In genomic region chr16:23272521-23273230, GRCm38 (mm10) we compare ENCODE assay signal across 8 mouse cellular contexts. TPM values are rescaled to one million over a fixed set of nuclear protein-coding genes. Genes with fewer than 3 reads are reported as not detected.
DNase-seq lines count a peak whose midpoint lies in the region; ATAC-seq lines count a peak whose summit lies in the region.
"Had no signal": no experiment of that assay in that cellular context is flagged by ENCODE, and none has a peak within 500 bp of the region (broad histone marks: within the 10 kb centered on the region; RNA-seq: fewer than 3 reads in every experiment).

No protein-coding gene starts in this region.

- no peaks in the 10 kb centered on the region for H3K9me3 ChIP-seq in hindbrain, embryonic 10.5 days
- no peaks in the 10 kb centered on the region for H3K9me3 ChIP-seq in hindbrain, embryonic 11.5 days (ENCODE audit: control insufficient read depth, low read length)
- H3K9me3 ChIP-seq in embryonic facial prominence, embryonic 10.5 days: no peaks in the 10 kb centered on the region
- no peaks in the 10 kb centered on the region for H3K9me3 ChIP-seq in neural tube, embryonic 15.5 days (replicated peaks)
- H3K9me3 ChIP-seq: midbrain, embryonic 12.5 days had no signal

- H3K36me3 ChIP-seq in hindbrain, embryonic 10.5 days: no peaks in the 10 kb centered on the region
- no peaks in the 10 kb centered on the region for H3K36me3 ChIP-seq in hindbrain, embryonic 11.5 days (ENCODE audit: control insufficient read depth, insufficient read depth, low read length)
- H3K36me3 ChIP-seq in embryonic facial prominence, embryonic 10.5 days (replicated peaks): peaks cover 5% of the 10 kb centered on the region; the same call in 1 of the 2 replicates
- H3K36me3 ChIP-seq in neural tube, embryonic 15.5 days: no peaks in the 10 kb centered on the region
- H3K36me3 ChIP-seq: midbrain, embryonic 12.5 days had no signal

- H3K4me3 ChIP-seq in hindbrain, embryonic 10.5 days: no peak overlapping the region
- no peak overlapping the region for H3K4me3 ChIP-seq in hindbrain, embryonic 11.5 days (ENCODE audit: low read depth, low read length)
- H3K4me3 ChIP-seq in embryonic facial prominence, embryonic 10.5 days: no peak overlapping the region
- no peak overlapping the region for H3K4me3 ChIP-seq in neural tube, embryonic 15.5 days (replicated peaks)
- H3K4me3 ChIP-seq: midbrain, embryonic 12.5 days had no signal

- 60% methylated on average over 9 of the region's 9 CpGs for WGBS in hindbrain, embryonic 10.5 days
- 61% methylated on average over 9 of the region's 9 CpGs for WGBS in hindbrain, embryonic 11.5 days
- WGBS in embryonic facial prominence, embryonic 10.5 days: 57% methylated on average over 9 of the region's 9 CpGs
- WGBS in neural tube, embryonic 15.5 days: 61% methylated on average over 9 of the region's 9 CpGs

- no peak overlapping the region for H3K9ac ChIP-seq in hindbrain, embryonic 11.5 days (ENCODE audit: low read depth, low read length)
- no peak overlapping the region for H3K9ac ChIP-seq in neural tube, embryonic 15.5 days (replicated peaks)
- H3K9ac ChIP-seq: midbrain, embryonic 12.5 days had no signal

- H3K4me2 ChIP-seq in hindbrain, embryonic 11.5 days (replicated peaks; ENCODE audit: low read depth, low read length): no peak overlapping the region
- no peak overlapping the region for H3K4me2 ChIP-seq in neural tube, embryonic 15.5 days
- H3K4me2 ChIP-seq: midbrain, embryonic 12.5 days had no signal

- H3K27ac ChIP-seq in hindbrain, embryonic 10.5 days: peak overlapping the region; percentile 83; the same call in 1 of the 2 replicates
- H3K27ac ChIP-seq in hindbrain, embryonic 11.5 days (ENCODE audit: low read depth, low read length): no peak overlapping the region
- H3K27ac ChIP-seq in embryonic facial prominence, embryonic 10.5 days (replicated peaks): peak overlapping the region; percentile 62
- H3K27ac ChIP-seq in neural tube, embryonic 15.5 days (replicated peaks): no peak overlapping the region
- H3K27ac ChIP-seq: midbrain, embryonic 12.5 days had no signal

- H3K27me3 ChIP-seq in hindbrain, embryonic 10.5 days (ENCODE audit: insufficient read depth, poor library complexity, severe bottlenecking): no peaks in the 10 kb centered on the region
- H3K27me3 ChIP-seq in hindbrain, embryonic 11.5 days (ENCODE audit: control insufficient read depth, insufficient read depth, low read length): no peaks in the 10 kb centered on the region
- H3K27me3 ChIP-seq in embryonic facial prominence, embryonic 10.5 days (replicated peaks; ENCODE audit: low read depth, poor library complexity, severe bottlenecking): no peaks in the 10 kb centered on the region
- H3K27me3 ChIP-seq in neural tube, embryonic 15.5 days (replicated peaks): no peaks in the 10 kb centered on the region
- H3K27me3 ChIP-seq: midbrain, embryonic 12.5 days had no signal

- no peak for DNase-seq in hindbrain, embryonic 10.5 days (ENCODE audit: low spot score)
- no peak for DNase-seq in hindbrain, embryonic 11.5 days (ENCODE audit: low spot score)
- DNase-seq in ovary, postnatal 36 days (ENCODE audit: low spot score): peak; percentile 62
- DNase-seq in ovary, postnatal 14 days (ENCODE audit: low spot score): no peak
- no peak for DNase-seq in embryonic facial prominence, embryonic 10.5 days (ENCODE audit: low spot score)
- DNase-seq in testis, postnatal 14 days (ENCODE audit: low spot score): peak; percentile 82

- H3K4me1 ChIP-seq in hindbrain, embryonic 10.5 days (replicated peaks): peaks cover 67% of the 10 kb centered on the region
- H3K4me1 ChIP-seq in hindbrain, embryonic 11.5 days (replicated peaks; ENCODE audit: control insufficient read depth, insufficient read depth, low read length): peaks cover 10% of the 10 kb centered on the region
- peaks cover 67% of the 10 kb centered on the region for H3K4me1 ChIP-seq in embryonic facial prominence, embryonic 10.5 days
- H3K4me1 ChIP-seq in neural tube, embryonic 15.5 days: peaks cover 20% of the 10 kb centered on the region

- no peak for ATAC-seq in hindbrain, embryonic 11.5 days (ENCODE audit: low FRiP score)
- no peak for ATAC-seq in neural tube, embryonic 15.5 days (ENCODE audit: low FRiP score)

RNA-seq across cellular contexts. Expression of gene St6gal1, which starts 48.1 kb away (rescaled TPM):
- polyA plus RNA-seq in hindbrain, embryonic 10.5 days (2016; fragmentation: Nextera tagmentation; extraction: Ambion mirVana): 22.8 and 26.6 TPM in 2 replicates
- 32.7 and 34.1 TPM in 2 replicates for polyA plus RNA-seq in hindbrain, embryonic 11.5 days (2014; fragmentation: Nextera tagmentation; extraction: Ambion mirVana)
- polyA plus RNA-seq in embryonic facial prominence, embryonic 10.5 days (2016; fragmentation: Nextera tagmentation; extraction: Ambion mirVana): 27.3 and 28.9 TPM in 2 replicates
- 19.3 and 21.1 TPM in 2 replicates for polyA plus RNA-seq in neural tube, embryonic 15.5 days (2015; fragmentation: Nextera tagmentation; extraction: Ambion mirVana)

Comparison
In these comparisons a context has a peak if more than half of its experiments do, and no peak if none do; other contexts are left out.
1. DNase-seq: peak in ovary, postnatal 36 days (single experiment) and testis, postnatal 14 days (single experiment); none in hindbrain, embryonic 10.5 days (single experiment), hindbrain, embryonic 11.5 days (single experiment), ovary, postnatal 14 days (single experiment) and embryonic facial prominence, embryonic 10.5 days (single experiment).
2. H3K27ac ChIP-seq: peak in hindbrain, embryonic 10.5 days (single experiment) and embryonic facial prominence, embryonic 10.5 days (single experiment); none in hindbrain, embryonic 11.5 days (single experiment) and neural tube, embryonic 15.5 days (single experiment).